Mouse (Mus musculus): ENCODE measurements around the gene Tspan14. TPM values are rescaled to one million over a fixed set of nuclear protein-coding genes. Genes with fewer than 3 reads are reported as not detected.

Tspan14 gene
- polyA plus RNA-seq, 1 experiment from 2014 or later = 77.3 TPM

DNA sequence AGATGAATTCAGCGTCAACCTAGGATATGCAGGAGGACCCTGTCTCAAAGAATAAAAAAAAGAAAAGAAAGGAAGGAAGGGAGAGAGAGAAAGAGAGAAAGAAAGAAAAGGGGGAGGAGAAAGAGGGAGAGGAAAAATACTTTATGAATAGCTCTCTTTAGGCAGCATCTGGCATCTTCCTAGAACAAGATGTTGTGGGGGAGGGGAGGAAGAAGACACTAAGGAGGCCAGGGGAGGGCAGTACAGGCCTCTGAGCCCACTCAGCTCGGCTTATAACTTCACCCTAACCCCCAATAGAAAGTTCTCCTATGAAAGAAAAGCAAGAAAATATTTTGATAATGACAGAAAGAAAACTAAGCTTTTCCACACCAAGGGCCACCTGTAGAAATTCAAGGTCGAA lies 9.0 kb downstream of the Tspan14 start:
- Histone ChIP-seq H3K4me2 (ENCODE audit: low read depth, low read length) (peak overlapping the region; percentile 41), H3K4me1 (ENCODE audit: control insufficient read depth, insufficient read depth, low read length) (peaks cover 79% of the 10 kb centered on the region), H3K27me3 (ENCODE audit: control insufficient read depth, insufficient read depth, low read length) (no peaks in the 10 kb centered on the region), H3K9ac (ENCODE audit: low read length) (peak overlapping the region; percentile 57), H3K36me3 (ENCODE audit: control insufficient read depth, insufficient read depth, low read length) (no peaks in the 10 kb centered on the region), H3K9me3 (replicated peaks; ENCODE audit: control insufficient read depth, low read length) (no peaks in the 10 kb centered on the region), H3K4me3 (replicated peaks; ENCODE audit: low read length) (no peak overlapping the region), H3K27ac (ENCODE audit: low read length) (peak overlapping the region; percentile 85)
- ATAC-seq (ENCODE audit: insufficient read depth, low FRiP score) = no peak
- WGBS = 36% methylated on average over 3 of the region's 3 CpGs

GRCm38 (mm10) chr14:40956252-40957146 lies 10.1 kb downstream of the Tspan14 start:
- Histone ChIP-seq H3K4me3 (replicated peaks; ENCODE audit: low read length) (no peak overlapping the region), H3K27ac (ENCODE audit: low read length) (peak overlapping the region; percentile 85), H3K4me1 (ENCODE audit: control insufficient read depth, insufficient read depth, low read length) (peaks cover 68% of the 10 kb centered on the region), H3K36me3 (ENCODE audit: control insufficient read depth, insufficient read depth, low read length) (no peaks in the 10 kb centered on the region), H3K9ac (ENCODE audit: low read length) (peak overlapping the region; percentile 43), H3K4me2 (ENCODE audit: low read depth, low read length) (peak overlapping the region; percentile 28; the same call in 1 of the 2 replicates), H3K9me3 (replicated peaks; ENCODE audit: control insufficient read depth, low read length) (no peaks in the 10 kb centered on the region), H3K27me3 (ENCODE audit: control insufficient read depth, insufficient read depth, low read length) (no peaks in the 10 kb centered on the region)
- ATAC-seq (ENCODE audit: insufficient read depth, low FRiP score) = peak; percentile 82
- 40% methylated on average over 13 of the region's 13 CpGs for WGBS

DNA sequence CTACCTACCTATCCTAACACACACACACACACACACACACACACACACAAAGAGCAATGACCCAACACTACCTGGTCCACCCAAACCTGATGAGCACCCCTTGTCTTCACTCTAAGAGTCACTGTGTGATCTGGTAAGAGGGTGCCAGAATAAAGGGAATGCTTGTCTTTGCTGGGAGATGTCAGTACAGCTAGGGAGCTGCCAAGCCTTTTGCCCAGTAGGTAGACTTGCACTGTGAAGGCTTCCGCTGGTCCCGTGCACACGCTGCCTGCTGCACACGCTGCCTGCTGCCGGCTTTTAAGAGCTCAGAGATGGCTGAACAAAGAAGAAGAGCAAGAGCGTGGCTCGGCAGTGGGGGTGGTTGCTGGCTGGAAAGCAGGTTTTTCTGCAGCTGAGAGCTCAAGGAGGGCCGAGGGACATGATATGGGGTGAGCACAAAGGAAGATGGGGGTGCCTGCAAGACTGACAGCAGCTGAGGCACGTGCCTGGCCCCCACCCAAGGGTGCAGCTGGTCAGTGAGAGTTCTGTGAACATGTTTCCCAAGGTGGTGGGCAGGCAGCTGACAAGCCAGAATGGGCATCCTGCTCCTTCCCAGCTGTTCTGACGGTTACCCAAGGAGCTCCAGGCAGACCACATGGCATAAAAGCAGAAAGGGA lies 10.9 kb downstream of the Tspan14 start:
- ATAC-seq (ENCODE audit: insufficient read depth, low FRiP score) = peak; percentile 31; the same call in 1 of the 2 replicates
- H3K27me3 ChIP-seq (ENCODE audit: control insufficient read depth, insufficient read depth, low read length) = no peaks in the 10 kb centered on the region
- peak overlapping the region; percentile 22 for H3K9ac ChIP-seq (ENCODE audit: low read length)
- peaks cover 70% of the 10 kb centered on the region for H3K4me1 ChIP-seq (ENCODE audit: control insufficient read depth, insufficient read depth, low read length)
- H3K27ac ChIP-seq (ENCODE audit: low read length) = peak overlapping the region; percentile 85
- H3K36me3 ChIP-seq (ENCODE audit: control insufficient read depth, insufficient read depth, low read length) = no peaks in the 10 kb centered on the region
- WGBS = 28% methylated on average over 10 of the region's 10 CpGs
- peak overlapping the region; percentile 28; the same call in 1 of the 2 replicates for H3K4me2 ChIP-seq (ENCODE audit: low read depth, low read length)
- no peaks in the 10 kb centered on the region for H3K9me3 ChIP-seq (replicated peaks; ENCODE audit: control insufficient read depth, low read length)
- H3K4me3 ChIP-seq (replicated peaks; ENCODE audit: low read length) = no peak overlapping the region

DNA sequence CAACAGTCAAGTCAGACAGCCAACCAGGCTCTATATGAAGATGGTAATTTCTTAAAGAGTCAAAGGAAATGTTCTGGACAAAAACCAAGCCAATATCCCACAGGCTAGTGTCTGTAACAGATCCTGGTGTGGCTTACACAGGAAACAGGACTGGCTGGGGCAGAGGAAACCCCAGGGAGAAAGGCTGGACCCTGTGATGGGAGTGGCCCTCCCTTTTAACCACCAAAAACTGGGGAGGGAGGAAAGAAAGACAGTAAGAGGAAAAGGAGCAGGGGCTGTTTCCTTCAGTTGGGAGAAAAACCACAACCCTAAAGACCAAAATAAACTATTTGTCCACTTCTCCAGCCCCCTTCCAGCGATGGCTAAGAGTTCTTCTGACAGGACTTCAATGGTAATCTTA lies 11.5 kb downstream of the Tspan14 start:
- Histone ChIP-seq H3K4me3 (replicated peaks; ENCODE audit: low read length) (no peak overlapping the region), H3K27me3 (ENCODE audit: control insufficient read depth, insufficient read depth, low read length) (no peaks in the 10 kb centered on the region), H3K4me1 (ENCODE audit: control insufficient read depth, insufficient read depth, low read length) (peaks cover 71% of the 10 kb centered on the region), H3K36me3 (ENCODE audit: control insufficient read depth, insufficient read depth, low read length) (no peaks in the 10 kb centered on the region), H3K9me3 (replicated peaks; ENCODE audit: control insufficient read depth, low read length) (no peaks in the 10 kb centered on the region), H3K27ac (ENCODE audit: low read length) (peak overlapping the region; percentile 85), H3K9ac (ENCODE audit: low read length) (no peak overlapping the region), H3K4me2 (ENCODE audit: low read depth, low read length) (no peak overlapping the region)
- ATAC-seq (ENCODE audit: insufficient read depth, low FRiP score) = no peak
- WGBS = 56% methylated on average over 1 of the region's 1 CpGs

- no peak overlapping the region for H3K27ac ChIP-seq (ENCODE audit: low read length)
- 69% methylated on average over 5 of the region's 5 CpGs for WGBS
Measured at GRCm38 (mm10) chr14:40953381-40953780, 13.2 kb downstream of the Tspan14 start.

GRCm38 (mm10) chr14:40952715-40953114 lies 13.9 kb downstream of the Tspan14 start:
- Histone ChIP-seq H3K27ac (ENCODE audit: low read length) (no peak overlapping the region), H3K4me3 (replicated peaks; ENCODE audit: low read length) (no peak overlapping the region), H3K9me3 (replicated peaks; ENCODE audit: control insufficient read depth, low read length) (no peaks in the 10 kb centered on the region), H3K27me3 (ENCODE audit: control insufficient read depth, insufficient read depth, low read length) (no peaks in the 10 kb centered on the region), H3K36me3 (ENCODE audit: control insufficient read depth, insufficient read depth, low read length) (no peaks in the 10 kb centered on the region), H3K4me2 (ENCODE audit: low read depth, low read length) (no peak overlapping the region), H3K4me1 (ENCODE audit: control insufficient read depth, insufficient read depth, low read length) (peaks cover 66% of the 10 kb centered on the region), H3K9ac (ENCODE audit: low read length) (no peak overlapping the region)
- ATAC-seq (ENCODE audit: insufficient read depth, low FRiP score) = no peak
- WGBS = 36% methylated on average over 2 of the region's 2 CpGs

More at GRCm38 (mm10) chr14:40953381-40953780, 13.2 kb downstream of the Tspan14 start:
- H3K9me3 ChIP-seq (replicated peaks; ENCODE audit: control insufficient read depth, low read length) = no peaks in the 10 kb centered on the region
- no peak for ATAC-seq (ENCODE audit: insufficient read depth, low FRiP score)
- no peaks in the 10 kb centered on the region for H3K27me3 ChIP-seq (ENCODE audit: control insufficient read depth, insufficient read depth, low read length)
- H3K36me3 ChIP-seq (ENCODE audit: control insufficient read depth, insufficient read depth, low read length) = no peaks in the 10 kb centered on the region
- H3K4me2 ChIP-seq (ENCODE audit: low read depth, low read length) = no peak overlapping the region
- H3K4me3 ChIP-seq (replicated peaks; ENCODE audit: low read length) = no peak overlapping the region
- H3K4me1 ChIP-seq (ENCODE audit: control insufficient read depth, insufficient read depth, low read length) = peaks cover 67% of the 10 kb centered on the region
- no peak overlapping the region for H3K9ac ChIP-seq (ENCODE audit: low read length)

- H3K9me3 ChIP-seq (replicated peaks; ENCODE audit: control insufficient read depth, low read length) = no peaks in the 10 kb centered on the region
- H3K36me3 ChIP-seq (ENCODE audit: control insufficient read depth, insufficient read depth, low read length) = no peaks in the 10 kb centered on the region
- H3K4me1 ChIP-seq (ENCODE audit: control insufficient read depth, insufficient read depth, low read length) = peaks cover 64% of the 10 kb centered on the region
- no peaks in the 10 kb centered on the region for H3K27me3 ChIP-seq (ENCODE audit: control insufficient read depth, insufficient read depth, low read length)
- H3K4me2 ChIP-seq (ENCODE audit: low read depth, low read length) = no peak overlapping the region
- no peak for ATAC-seq (ENCODE audit: insufficient read depth, low FRiP score)
- H3K9ac ChIP-seq (ENCODE audit: low read length) = no peak overlapping the region
- H3K27ac ChIP-seq (ENCODE audit: low read length) = no peak overlapping the region
- no peak overlapping the region for H3K4me3 ChIP-seq (replicated peaks; ENCODE audit: low read length)
- WGBS = 68% methylated on average over 3 of the region's 3 CpGs
Measured at GRCm38 (mm10) chr14:40952301-40952700, 14.3 kb downstream of the Tspan14 start.

DNA sequence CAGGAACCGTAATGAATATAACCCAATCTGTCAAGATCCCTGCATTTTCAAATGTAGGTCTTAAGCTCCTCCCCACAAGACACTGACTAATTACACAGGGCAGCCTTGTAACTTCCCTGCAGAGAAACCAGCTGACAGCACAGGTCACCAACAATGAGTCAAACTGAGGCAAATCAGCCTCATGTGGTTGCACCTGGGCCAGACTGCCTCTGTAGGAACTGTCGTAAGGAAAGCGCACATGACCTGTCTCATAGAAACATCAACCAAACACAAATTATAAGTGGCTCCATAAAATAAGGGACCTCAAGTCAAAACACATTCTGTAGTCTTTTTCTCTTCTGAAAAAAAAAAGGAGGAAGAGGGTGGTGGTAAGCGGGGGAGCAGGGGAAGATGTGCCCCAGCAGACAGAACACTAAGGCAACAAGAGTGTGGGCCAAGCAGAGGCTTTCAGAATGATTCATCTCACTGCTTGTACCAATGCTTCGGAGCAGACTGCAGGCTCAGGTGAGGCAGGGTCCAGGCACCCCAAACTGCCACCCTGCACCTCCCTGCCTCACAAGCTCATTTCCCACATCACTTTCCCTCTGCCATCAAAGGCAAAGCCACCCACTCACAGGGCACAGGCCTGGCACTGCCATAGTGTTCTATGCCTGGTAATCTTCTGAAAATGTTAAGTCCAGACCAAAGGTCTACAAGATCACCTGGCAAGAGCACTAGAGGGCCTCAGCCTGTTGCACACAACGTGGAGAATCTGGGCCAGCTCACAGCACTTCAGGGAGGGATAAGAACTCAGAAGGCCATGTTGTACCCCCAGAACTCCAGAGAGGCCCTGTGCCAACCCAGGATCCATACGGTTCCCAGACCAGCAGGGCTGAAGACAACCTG lies 16.6 kb downstream of the Tspan14 start:
- no peak overlapping the region for H3K4me3 ChIP-seq (replicated peaks; ENCODE audit: low read length)
- no peaks in the 10 kb centered on the region for H3K9me3 ChIP-seq (replicated peaks; ENCODE audit: control insufficient read depth, low read length)
- 0 out of 2 replicates have a peak overlapping the region, but pooled peaks have one; percentile 31 for H3K9ac ChIP-seq (ENCODE audit: low read length)
- H3K4me2 ChIP-seq (ENCODE audit: low read depth, low read length) = no peak overlapping the region
- H3K4me1 ChIP-seq (ENCODE audit: control insufficient read depth, insufficient read depth, low read length) = peaks cover 44% of the 10 kb centered on the region
- H3K27me3 ChIP-seq (ENCODE audit: control insufficient read depth, insufficient read depth, low read length) = no peaks in the 10 kb centered on the region
- 71% methylated on average over 7 of the region's 7 CpGs for WGBS
- ATAC-seq (ENCODE audit: insufficient read depth, low FRiP score) = no peak
- peak overlapping the region; percentile 92 for H3K27ac ChIP-seq (ENCODE audit: low read length)
- no peaks in the 10 kb centered on the region for H3K36me3 ChIP-seq (ENCODE audit: control insufficient read depth, insufficient read depth, low read length)
